8 mouse cellular contexts compared by ENCODE assay signal in the genomic region with DNA sequence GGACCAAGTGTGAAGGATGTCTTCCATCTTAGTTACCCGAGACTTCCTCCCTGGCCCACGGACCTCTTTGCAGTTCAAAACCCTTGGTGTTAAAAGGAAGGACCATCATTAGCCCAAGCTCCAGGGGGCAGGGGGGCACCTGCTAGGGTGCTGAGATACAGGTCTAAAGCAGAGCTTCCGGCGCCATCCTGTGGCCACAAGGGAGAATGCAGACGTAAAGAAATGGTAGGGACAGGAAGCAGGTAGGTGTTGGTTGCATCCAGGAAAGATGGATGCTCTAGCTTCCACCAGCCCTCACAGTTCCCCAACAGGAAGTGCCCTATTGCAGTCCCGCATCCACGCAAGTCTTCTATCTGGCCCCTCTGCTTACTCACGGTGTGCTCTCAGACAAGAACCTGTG. TPM values are rescaled to one million over a fixed set of nuclear protein-coding genes. Genes with fewer than 3 reads are reported as not detected.
A peak's percentile ranks its signal among the peaks of the same experiment; 100 is the strongest.
DNase-seq lines count a peak whose midpoint lies in the region; ATAC-seq and TF ChIP-seq lines count a peak whose summit lies in the region.

No protein-coding gene starts in this region.

- H3K4me3 ChIP-seq in forebrain, postnatal 0 days (ENCODE audit: low read depth, low read length): no peak overlapping the region
- H3K4me3 ChIP-seq in forebrain, embryonic 16.5 days (replicated peaks; ENCODE audit: low read length): no peak overlapping the region
- no peak overlapping the region for H3K4me3 ChIP-seq in embryonic facial prominence, embryonic 11.5 days (ENCODE audit: low read depth, low read length)

- no peak overlapping the region for H3K4me2 ChIP-seq in forebrain, postnatal 0 days (ENCODE audit: low read depth)
- no peak overlapping the region for H3K4me2 ChIP-seq in forebrain, embryonic 16.5 days (ENCODE audit: low read length)
- no peak overlapping the region for H3K4me2 ChIP-seq in embryonic facial prominence, embryonic 11.5 days (ENCODE audit: low read depth, low read length)

- H3K36me3 ChIP-seq in forebrain, postnatal 0 days (ENCODE audit: insufficient read depth): no peaks in the 10 kb centered on the region
- no peaks in the 10 kb centered on the region for H3K36me3 ChIP-seq in forebrain, embryonic 16.5 days (ENCODE audit: control insufficient read depth, insufficient read depth)
- H3K36me3 ChIP-seq in embryonic facial prominence, embryonic 11.5 days (replicated peaks; ENCODE audit: control insufficient read depth, insufficient read depth, low read depth, low read length): no peaks in the 10 kb centered on the region

- no peaks in the 10 kb centered on the region for H3K4me1 ChIP-seq in forebrain, postnatal 0 days (ENCODE audit: insufficient read depth)
- H3K4me1 ChIP-seq in forebrain, embryonic 16.5 days (replicated peaks; ENCODE audit: control insufficient read depth, insufficient read depth, low read length): peaks cover 8% of the 10 kb centered on the region
- 0 out of 2 replicates have a peak, but pooled peaks cover 3% of the 10 kb centered on the region for H3K4me1 ChIP-seq in embryonic facial prominence, embryonic 11.5 days (ENCODE audit: control insufficient read depth, insufficient read depth, low read length)

- no peaks in the 10 kb centered on the region for H3K27me3 ChIP-seq in forebrain, postnatal 0 days (ENCODE audit: insufficient read depth, low read length)
- peaks cover 4% of the 10 kb centered on the region for H3K27me3 ChIP-seq in forebrain, embryonic 16.5 days (replicated peaks; ENCODE audit: control insufficient read depth, insufficient read depth, low read length)
- no peaks in the 10 kb centered on the region for H3K27me3 ChIP-seq in embryonic facial prominence, embryonic 11.5 days (ENCODE audit: control insufficient read depth, insufficient read depth, low read length)

- ATAC-seq in forebrain, postnatal 0 days: no peak
- no peak for ATAC-seq in forebrain, embryonic 16.5 days
- ATAC-seq in embryonic facial prominence, embryonic 11.5 days (replicated peaks; ENCODE audit: insufficient number of reproducible peaks, low FRiP score, low TSS enrichment, low read depth): no peak

- peak; percentile 78 for TF ChIP-seq CTCF in forebrain, postnatal 0 days (IDR thresholded peaks at IDR 0.05; ENCODE audit: low read depth)

- peak; percentile 55 for DNase-seq in forebrain, postnatal 0 days
- DNase-seq in thymus, postnatal 0 days (ENCODE audit: low spot score): peak; percentile 42
- no peak for DNase-seq in thymus, adult 18-20 months
- DNase-seq in embryonic facial prominence, embryonic 11.5 days (ENCODE audit: low spot score): peak; percentile 44
- peak; percentile 66 to 68 for DNase-seq in left cerebral cortex, adult 18-20 months (ENCODE audit: low spot score in 2 of 2)
- DNase-seq in naive thymus-derived CD4-positive, alpha-beta T cell, adult 2 months (ENCODE audit: low read depth): peak; percentile 63
- no peak for DNase-seq in Muller cell, postnatal 12 days (ENCODE audit: inconsistent ontology term)

- WGBS in forebrain, postnatal 0 days: 27% methylated on average over 8 of the region's 8 CpGs
- WGBS in forebrain, embryonic 16.5 days: 19% methylated on average over 8 of the region's 8 CpGs
- WGBS in embryonic facial prominence, embryonic 11.5 days: 23% methylated on average over 8 of the region's 8 CpGs

- H3K27ac ChIP-seq in forebrain, postnatal 0 days (ENCODE audit: low read depth, low read length): no peak overlapping the region
- H3K27ac ChIP-seq in forebrain, embryonic 16.5 days (ENCODE audit: low read length): no peak overlapping the region
- no peak overlapping the region for H3K27ac ChIP-seq in embryonic facial prominence, embryonic 11.5 days (replicated peaks; ENCODE audit: low read depth, low read length)

- H3K9me3 ChIP-seq in forebrain, postnatal 0 days (ENCODE audit: low read length): no peaks in the 10 kb centered on the region
- no peaks in the 10 kb centered on the region for H3K9me3 ChIP-seq in forebrain, embryonic 16.5 days (ENCODE audit: control insufficient read depth, low read length)
- no peaks in the 10 kb centered on the region for H3K9me3 ChIP-seq in embryonic facial prominence, embryonic 11.5 days (replicated peaks; ENCODE audit: control insufficient read depth, low read length)

- no peak overlapping the region for H3K9ac ChIP-seq in forebrain, postnatal 0 days
- H3K9ac ChIP-seq in forebrain, embryonic 16.5 days (replicated peaks; ENCODE audit: low read depth, low read length): no peak overlapping the region
- H3K9ac ChIP-seq in embryonic facial prominence, embryonic 11.5 days (replicated peaks; ENCODE audit: low read length): no peak overlapping the region

RNA-seq across cellular contexts. Expression of a gene that starts 1.9 kb away (rescaled TPM):
- not detected in 2 replicates for total RNA-seq in forebrain, postnatal 0 days (2014; rRNA removed)
- 0.71 and 0.77 TPM in 2 replicates for polyA plus RNA-seq in forebrain, postnatal 0 days (2015; fragmentation: Nextera tagmentation; extraction: Ambion mirVana)
- not detected in 2 replicates for polyA plus RNA-seq in forebrain, embryonic 16.5 days (2015; fragmentation: Nextera tagmentation; extraction: Ambion mirVana)
- polyA plus RNA-seq in thymus, postnatal 0 days (2015; fragmentation: Nextera tagmentation; extraction: Ambion mirVana): 9.8 and 10.6 TPM in 2 replicates
- 0.32 and 0.79 TPM in 2 replicates for polyA plus RNA-seq in embryonic facial prominence, embryonic 11.5 days (2014; fragmentation: Nextera tagmentation; extraction: Ambion mirVana)
- under 1 TPM in 1 of 2 experiments, not detected in 1; 0.82 TPM for total RNA-seq in left cerebral cortex, adult 18-20 months (2021)

RNA-seq across cellular contexts. Expression of a gene that starts 16.0 kb away (rescaled TPM):
- total RNA-seq in forebrain, postnatal 0 days (2014; rRNA removed): 0.46 TPM in 1 of 2 replicates, not detected in the other
- polyA plus RNA-seq in forebrain, postnatal 0 days (2015; fragmentation: Nextera tagmentation; extraction: Ambion mirVana): 0.17 and 0.33 TPM in 2 replicates
- polyA plus RNA-seq in forebrain, embryonic 16.5 days (2015; fragmentation: Nextera tagmentation; extraction: Ambion mirVana): 0.10 and 0.11 TPM in 2 replicates
- not detected in 2 replicates for polyA plus RNA-seq in thymus, postnatal 0 days (2015; fragmentation: Nextera tagmentation; extraction: Ambion mirVana)
- not detected in 2 replicates for polyA plus RNA-seq in embryonic facial prominence, embryonic 11.5 days (2014; fragmentation: Nextera tagmentation; extraction: Ambion mirVana)
- under 1 TPM; 0.33 to 0.56 TPM for total RNA-seq in left cerebral cortex, adult 18-20 months (2021)

RNA-seq across cellular contexts. Expression of a gene that starts 18.0 kb away (rescaled TPM):
- 6.2 and 6.3 TPM in 2 replicates for total RNA-seq in forebrain, postnatal 0 days (2014; rRNA removed)
- polyA plus RNA-seq in forebrain, postnatal 0 days (2015; fragmentation: Nextera tagmentation; extraction: Ambion mirVana): 3.3 and 7.1 TPM in 2 replicates
- 2.0 and 3.1 TPM in 2 replicates for polyA plus RNA-seq in forebrain, embryonic 16.5 days (2015; fragmentation: Nextera tagmentation; extraction: Ambion mirVana)
- 0.08 and 0.12 TPM in 2 replicates for polyA plus RNA-seq in thymus, postnatal 0 days (2015; fragmentation: Nextera tagmentation; extraction: Ambion mirVana)
- polyA plus RNA-seq in embryonic facial prominence, embryonic 11.5 days (2014; fragmentation: Nextera tagmentation; extraction: Ambion mirVana): 1.2 and 1.3 TPM in 2 replicates
- 1 to 10 TPM; 8.4 to 8.5 TPM for total RNA-seq in left cerebral cortex, adult 18-20 months (2021)

RNA-seq across cellular contexts. Expression of a gene that starts 54.4 kb away (rescaled TPM):
- not detected in 2 replicates for total RNA-seq in forebrain, postnatal 0 days (2014; rRNA removed)
- not detected in 2 replicates for polyA plus RNA-seq in forebrain, postnatal 0 days (2015; fragmentation: Nextera tagmentation; extraction: Ambion mirVana)
- not detected in 2 replicates for polyA plus RNA-seq in forebrain, embryonic 16.5 days (2015; fragmentation: Nextera tagmentation; extraction: Ambion mirVana)
- not detected in 2 replicates for polyA plus RNA-seq in thymus, postnatal 0 days (2015; fragmentation: Nextera tagmentation; extraction: Ambion mirVana)
- polyA plus RNA-seq in embryonic facial prominence, embryonic 11.5 days (2014; fragmentation: Nextera tagmentation; extraction: Ambion mirVana): not detected in 2 replicates
- not detected for total RNA-seq in left cerebral cortex, adult 18-20 months (2021)

RNA-seq across cellular contexts. Expression of a gene that starts 56.7 kb away (rescaled TPM):
- 11.8 and 14.0 TPM in 2 replicates for total RNA-seq in forebrain, postnatal 0 days (2014; rRNA removed)
- polyA plus RNA-seq in forebrain, postnatal 0 days (2015; fragmentation: Nextera tagmentation; extraction: Ambion mirVana): 8.0 and 16.5 TPM in 2 replicates
- polyA plus RNA-seq in forebrain, embryonic 16.5 days (2015; fragmentation: Nextera tagmentation; extraction: Ambion mirVana): 5.1 and 8.2 TPM in 2 replicates
- polyA plus RNA-seq in thymus, postnatal 0 days (2015; fragmentation: Nextera tagmentation; extraction: Ambion mirVana): 28.7 and 40.4 TPM in 2 replicates
- 19.2 and 24.1 TPM in 2 replicates for polyA plus RNA-seq in embryonic facial prominence, embryonic 11.5 days (2014; fragmentation: Nextera tagmentation; extraction: Ambion mirVana)
- 10 to 100 TPM; 72.7 to 80.1 TPM for total RNA-seq in left cerebral cortex, adult 18-20 months (2021)

Comparison
In these comparisons a context has a peak if more than half of its experiments do, and no peak if none do; other contexts are left out.
1. DNase-seq: peak in forebrain, postnatal 0 days (single experiment), thymus, postnatal 0 days (single experiment), embryonic facial prominence, embryonic 11.5 days (single experiment), left cerebral cortex, adult 18-20 months (2 of 2) and naive thymus-derived CD4-positive, alpha-beta T cell, adult 2 months (single experiment); none in thymus, adult 18-20 months (0 of 2) and Muller cell, postnatal 12 days (single experiment).